ENCODE assay signal across 27 mouse cellular contexts in genomic region chr10:25533105-25533504, GRCm38 (mm10). TPM values are rescaled to one million over a fixed set of nuclear protein-coding genes. Genes with fewer than 3 reads are reported as not detected.
DNase-seq lines count a peak whose midpoint lies in the region; ATAC-seq and TF ChIP-seq lines count a peak whose summit lies in the region.
"Had no signal": no experiment of that assay in that cellular context is flagged by ENCODE, and none has a peak within 500 bp of the region (broad histone marks: within the 10 kb centered on the region; RNA-seq: fewer than 3 reads in every experiment).

No protein-coding gene starts in this region.

- no peak for TF ChIP-seq POLR2A in myocyte (IDR thresholded peaks at IDR 0.05; ENCODE audit: insufficient read length, low read depth)

- H3K4me2 ChIP-seq in intestine, postnatal 0 days (replicated peaks; ENCODE audit: low read depth): 0 out of 2 replicates have a peak overlapping the region, but pooled peaks have one; percentile 3
- H3K4me2 ChIP-seq in intestine, embryonic 16.5 days (ENCODE audit: low read depth, low read length): no peak overlapping the region
- peak overlapping the region; percentile 63 for H3K4me2 ChIP-seq in liver, postnatal 0 days (ENCODE audit: low read depth, low read length)
- no peak overlapping the region for H3K4me2 ChIP-seq in liver, embryonic 11.5 days
- H3K4me2 ChIP-seq in embryonic facial prominence, embryonic 15.5 days (replicated peaks): no peak overlapping the region
- peak overlapping the region; percentile 60 for H3K4me2 ChIP-seq in myocyte (ENCODE audit: low read depth)
- H3K4me2 ChIP-seq: forebrain, embryonic 15.5 days; neural tube, embryonic 12.5 days had no signal

- no peaks in the 10 kb centered on the region for H3K9me3 ChIP-seq in intestine, postnatal 0 days (ENCODE audit: control insufficient read depth)
- no peaks in the 10 kb centered on the region for H3K9me3 ChIP-seq in intestine, embryonic 16.5 days (ENCODE audit: control insufficient read depth, low read length)
- H3K9me3 ChIP-seq in liver, postnatal 0 days (ENCODE audit: low read length): no peaks in the 10 kb centered on the region
- no peaks in the 10 kb centered on the region for H3K9me3 ChIP-seq in liver, embryonic 11.5 days (ENCODE audit: control insufficient read depth, low read length)
- H3K9me3 ChIP-seq in embryonic facial prominence, embryonic 15.5 days (replicated peaks): no peaks in the 10 kb centered on the region
- H3K9me3 ChIP-seq: forebrain, embryonic 15.5 days; hindbrain, embryonic 10.5 days; liver, embryonic 15.5 days; neural tube, embryonic 12.5 days had no signal

- no peaks in the 10 kb centered on the region for H3K79me2 ChIP-seq in myocyte (ENCODE audit: control insufficient read depth, insufficient read depth)

- ATAC-seq in intestine, postnatal 0 days: no peak
- ATAC-seq in intestine, embryonic 16.5 days: no peak
- no peak for ATAC-seq in liver, postnatal 0 days
- ATAC-seq in liver, embryonic 11.5 days (replicated peaks; ENCODE audit: low FRiP score): no peak
- no peak for ATAC-seq in embryonic facial prominence, embryonic 15.5 days (ENCODE audit: insufficient number of reproducible peaks, low FRiP score, low TSS enrichment, low read depth)
- ATAC-seq: activated CD4-positive, CD25-positive, alpha-beta regulatory T cell, adult 4 months; forebrain, embryonic 15.5 days; hindbrain, embryonic 16.5 days had no signal

- H3K9ac ChIP-seq in intestine, postnatal 0 days (ENCODE audit: low read depth, low read length): no peak overlapping the region
- H3K9ac ChIP-seq in intestine, embryonic 16.5 days (ENCODE audit: low read depth, low read length): no peak overlapping the region
- H3K9ac ChIP-seq in liver, postnatal 0 days (replicated peaks): no peak overlapping the region
- H3K9ac ChIP-seq in liver, embryonic 11.5 days (ENCODE audit: low read depth, low read length): no peak overlapping the region
- H3K9ac ChIP-seq in embryonic facial prominence, embryonic 15.5 days: no peak overlapping the region
- H3K9ac ChIP-seq: forebrain, embryonic 15.5 days; liver, embryonic 15.5 days; neural tube, embryonic 12.5 days had no signal

- H3K36me3 ChIP-seq in intestine, postnatal 0 days (ENCODE audit: control insufficient read depth, insufficient read depth): no peaks in the 10 kb centered on the region; the same call in 1 of the 2 replicates
- no peaks in the 10 kb centered on the region for H3K36me3 ChIP-seq in intestine, embryonic 16.5 days (ENCODE audit: control insufficient read depth, insufficient read depth, low read length)
- no peaks in the 10 kb centered on the region for H3K36me3 ChIP-seq in liver, postnatal 0 days (replicated peaks; ENCODE audit: insufficient read depth, low read length)
- no peaks in the 10 kb centered on the region for H3K36me3 ChIP-seq in liver, embryonic 11.5 days (ENCODE audit: control insufficient read depth, insufficient read depth, low read length)
- no peaks in the 10 kb centered on the region for H3K36me3 ChIP-seq in embryonic facial prominence, embryonic 15.5 days
- no peaks in the 10 kb centered on the region for H3K36me3 ChIP-seq in myocyte (ENCODE audit: control insufficient read depth, insufficient read depth)
- H3K36me3 ChIP-seq: forebrain, embryonic 15.5 days; hindbrain, embryonic 10.5 days; neural tube, embryonic 12.5 days had no signal

- no peak for TF ChIP-seq CTCF in intestine, postnatal 0 days (IDR thresholded peaks at IDR 0.05; ENCODE audit: low read depth)
- no peak for TF ChIP-seq CTCF in liver, postnatal 0 days (IDR thresholded peaks at IDR 0.05; ENCODE audit: low read depth)

- peaks cover 4% of the 10 kb centered on the region; the same call in 1 of the 2 replicates for H3K4me1 ChIP-seq in intestine, postnatal 0 days (replicated peaks; ENCODE audit: control insufficient read depth, insufficient read depth, low read length)
- 0 out of 2 replicates have a peak, but pooled peaks cover 3% of the 10 kb centered on the region for H3K4me1 ChIP-seq in intestine, embryonic 16.5 days (ENCODE audit: control insufficient read depth, insufficient read depth, low read length)
- peaks cover 8% of the 10 kb centered on the region; the same call in 1 of the 2 replicates for H3K4me1 ChIP-seq in liver, postnatal 0 days (ENCODE audit: insufficient read depth)
- H3K4me1 ChIP-seq in liver, embryonic 11.5 days (replicated peaks; ENCODE audit: control insufficient read depth, insufficient read depth, low read length): no peaks in the 10 kb centered on the region
- no peaks in the 10 kb centered on the region for H3K4me1 ChIP-seq in embryonic facial prominence, embryonic 15.5 days
- H3K4me1 ChIP-seq: forebrain, embryonic 15.5 days; hindbrain, embryonic 10.5 days; liver, embryonic 15.5 days; neural tube, embryonic 12.5 days had no signal

- TF ChIP-seq EP300 in liver, postnatal 0 days (IDR thresholded peaks at IDR 0.05; ENCODE audit: low read depth): no peak

- DNase-seq in liver, postnatal 0 days: no peak
- no peak for DNase-seq in liver, embryonic 11.5 days (ENCODE audit: low spot score)
- DNase-seq in embryo, embryonic 10 days (ENCODE audit: low spot score): no peak
- DNase-seq: adrenal gland, adult 8-10 months; cerebellum, adult 11-12 months; embryo, embryonic 11 days; gastrocnemius, postnatal 10 days; kidney, adult 11 months; kidney, postnatal 14 days; lung, postnatal 36 days; midbrain, embryonic 14.5 days; right cerebral cortex, postnatal 14 days; thymus, postnatal 14 days had no signal

- no peak overlapping the region for H3ac ChIP-seq in myocyte (ENCODE audit: control insufficient read depth, insufficient read length)

- no peaks in the 10 kb centered on the region for H3K27me3 ChIP-seq in intestine, postnatal 0 days (replicated peaks; ENCODE audit: control insufficient read depth, insufficient read depth, low read length)
- no peaks in the 10 kb centered on the region for H3K27me3 ChIP-seq in intestine, embryonic 16.5 days (replicated peaks; ENCODE audit: control insufficient read depth, insufficient read depth, low read length)
- no peaks in the 10 kb centered on the region for H3K27me3 ChIP-seq in liver, postnatal 0 days (ENCODE audit: insufficient read depth, low read length)
- H3K27me3 ChIP-seq in liver, embryonic 11.5 days (replicated peaks; ENCODE audit: control insufficient read depth, insufficient read depth, low read length): no peaks in the 10 kb centered on the region
- H3K27me3 ChIP-seq in embryonic facial prominence, embryonic 15.5 days: no peaks in the 10 kb centered on the region
- no peaks in the 10 kb centered on the region for H3K27me3 ChIP-seq in myocyte (ENCODE audit: control insufficient read depth, insufficient read depth, insufficient read length)
- H3K27me3 ChIP-seq: forebrain, embryonic 15.5 days; liver, embryonic 15.5 days; neural tube, embryonic 12.5 days had no signal

- 41% methylated on average over 2 of the region's 2 CpGs for WGBS in intestine, postnatal 0 days
- 51% methylated on average over 2 of the region's 2 CpGs for WGBS in intestine, embryonic 16.5 days
- 38% methylated on average over 2 of the region's 2 CpGs for WGBS in liver, postnatal 0 days (ENCODE audit: insufficient replicate concordance)
- WGBS in liver, embryonic 11.5 days: 66% methylated on average over 2 of the region's 2 CpGs
- WGBS in embryonic facial prominence, embryonic 15.5 days: 56% methylated on average over 2 of the region's 2 CpGs

- no peak overlapping the region; the same call in 1 of the 2 replicates for H3K27ac ChIP-seq in intestine, postnatal 0 days (ENCODE audit: low read depth, low read length)
- no peak overlapping the region for H3K27ac ChIP-seq in intestine, embryonic 16.5 days (ENCODE audit: low read length)
- H3K27ac ChIP-seq in liver, postnatal 0 days (ENCODE audit: low read depth): no peak overlapping the region
- H3K27ac ChIP-seq in liver, embryonic 11.5 days (ENCODE audit: low read depth, low read length): no peak overlapping the region
- peak overlapping the region; percentile 48; the same call in 1 of the 2 replicates for H3K27ac ChIP-seq in embryonic facial prominence, embryonic 15.5 days (replicated peaks)
- H3K27ac ChIP-seq: forebrain, embryonic 15.5 days; hindbrain, embryonic 10.5 days; liver, embryonic 15.5 days; neural tube, embryonic 12.5 days; stomach, postnatal 0 days had no signal

- no peak overlapping the region for H3K4me3 ChIP-seq in intestine, postnatal 0 days (ENCODE audit: low read depth, low read length)
- no peak overlapping the region for H3K4me3 ChIP-seq in intestine, embryonic 16.5 days (ENCODE audit: low read length)
- no peak overlapping the region for H3K4me3 ChIP-seq in liver, postnatal 0 days (ENCODE audit: low read depth, low read length)
- no peak overlapping the region for H3K4me3 ChIP-seq in liver, embryonic 11.5 days (ENCODE audit: low read depth, low read length)
- no peak overlapping the region for H3K4me3 ChIP-seq in embryonic facial prominence, embryonic 15.5 days (replicated peaks)
- H3K4me3 ChIP-seq in myocyte: no peak overlapping the region
- H3K4me3 ChIP-seq: forebrain, embryonic 15.5 days; hindbrain, embryonic 10.5 days; neural tube, embryonic 12.5 days had no signal

TF ChIP-seq in myocyte, 11 proteins besides CTCF, POLR2A, EP300 and RAD21 (continues in another document):
- TF ChIP-seq TCF3 (IDR thresholded peaks at IDR 0.05; ENCODE audit: insufficient read length, low read depth): peak; percentile 9
- no peak for TF ChIP-seq SRF (IDR thresholded peaks at IDR 0.05; ENCODE audit: control insufficient read depth, insufficient read length, low read depth)
- TF ChIP-seq MAX (IDR thresholded peaks at IDR 0.05; ENCODE audit: low read depth): no peak
- TF ChIP-seq USF1 (IDR thresholded peaks at IDR 0.05; ENCODE audit: low read depth): no peak
- TF ChIP-seq TCF12 (IDR thresholded peaks at IDR 0.05; ENCODE audit: insufficient read depth, poor library complexity, severe bottlenecking): no peak
- no peak for TF ChIP-seq E2F4 (IDR thresholded peaks at IDR 0.05; ENCODE audit: insufficient read depth)
- TF ChIP-seq CEBPB (IDR thresholded peaks at IDR 0.05; ENCODE audit: insufficient read depth, poor library complexity, severe bottlenecking): no peak
- TF ChIP-seq POLR2AphosphoS2 (IDR thresholded peaks at IDR 0.05; ENCODE audit: insufficient read length, low read depth): no peak
- peak in 1 of 3 experiments; percentile 60 for TF ChIP-seq MYOG (IDR thresholded peaks at IDR 0.05; ENCODE audit: control insufficient read depth in 1 of 3, insufficient read depth in 1 of 3, insufficient read length in 2 of 3, low read depth in 2 of 3)
- TF ChIP-seq REST (IDR thresholded peaks at IDR 0.05; ENCODE audit: insufficient read depth, insufficient read length): no peak

RNA-seq across cellular contexts. Expression of gene Smlr1, which starts 3.0 kb away (rescaled TPM):
- polyA plus RNA-seq in intestine, postnatal 0 days (2015; fragmentation: Nextera tagmentation; extraction: Ambion mirVana): 166 and 172 TPM in 2 replicates
- polyA plus RNA-seq in intestine, embryonic 16.5 days (2015; fragmentation: Nextera tagmentation; extraction: Ambion mirVana): 22.0 and 35.6 TPM in 2 replicates
- polyA plus RNA-seq in liver, postnatal 0 days (2015; fragmentation: Nextera tagmentation; extraction: Ambion mirVana): 64.3 and 73.2 TPM in 2 replicates
- 2.2 and 2.4 TPM in 2 replicates for polyA plus RNA-seq in liver, embryonic 11.5 days (2014; fragmentation: Nextera tagmentation; extraction: Ambion mirVana)
- 0.20 TPM in 1 of 2 replicates, not detected in the other for polyA plus RNA-seq in embryonic facial prominence, embryonic 15.5 days (2015; fragmentation: Nextera tagmentation; extraction: Ambion mirVana)
- polyA plus RNA-seq in myocyte (2012; fragmentation: generic; extraction: Trizol): 0.05 TPM
- polyA plus RNA-seq: activated CD4-positive, CD25-positive, alpha-beta regulatory T cell, adult 4 months; C2C12; forebrain, embryonic 15.5 days; heart, embryonic 16.5 days; hindbrain, embryonic 10.5 days; hindbrain, embryonic 16.5 days; limb, embryonic 11.5 days; midbrain, embryonic 14.5 days; neural tube, embryonic 12.5 days had no signal

Comparison
In these comparisons a context has a peak if more than half of its experiments do, and no peak if none do; other contexts are left out.
1. H3K4me2 ChIP-seq: peak in intestine, postnatal 0 days (single experiment), liver, postnatal 0 days (single experiment) and myocyte (single experiment); none in intestine, embryonic 16.5 days (single experiment), liver, embryonic 11.5 days (single experiment) and embryonic facial prominence, embryonic 15.5 days (single experiment).